Mouse (Mus musculus) cerebellum, postnatal 36 days (tissue): ENCODE results near the gene Usb1.
"Not testable (repeated sequence)": the region's sequence is repeated elsewhere in the genome, so short reads cannot be mapped to it uniquely, and the experiment has no call there.

Experiments used
- DNase-seq, 2 experiments: peaks; one replicate each; pipeline ENCODE4 v3.0.0; 2021 to 2022; ENCODE audit warnings: mixed read lengths in 2 of 2

Gene Usb1

DNA sequence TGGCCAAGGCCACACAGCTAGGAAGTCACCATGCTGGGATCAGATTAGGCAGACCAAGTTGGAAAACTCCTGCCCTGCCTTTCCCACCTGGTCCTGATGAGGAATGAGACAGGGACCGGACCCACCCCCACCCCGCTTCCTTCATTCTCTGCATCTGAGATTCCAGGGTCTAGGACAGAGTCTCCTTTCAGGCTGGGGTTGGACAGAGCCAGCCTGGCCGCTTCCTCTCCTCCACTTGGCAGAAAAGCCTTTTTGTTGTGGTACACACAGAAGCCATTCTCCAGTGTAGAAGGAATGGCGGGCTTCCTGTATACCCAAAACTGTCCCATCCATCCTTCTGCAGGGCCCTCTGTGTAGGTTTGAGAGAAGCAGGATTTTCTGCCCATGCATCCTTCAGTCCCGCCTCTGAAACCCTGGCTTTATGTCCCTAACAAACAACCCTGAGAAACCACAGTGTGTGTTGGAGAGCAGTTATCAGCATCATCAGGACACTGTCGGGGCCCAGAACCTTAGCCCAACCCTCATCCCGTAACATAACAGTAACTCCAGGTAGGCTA, 43.4 kb downstream of the Usb1 start:
- DNase-seq: no peak

DNA sequence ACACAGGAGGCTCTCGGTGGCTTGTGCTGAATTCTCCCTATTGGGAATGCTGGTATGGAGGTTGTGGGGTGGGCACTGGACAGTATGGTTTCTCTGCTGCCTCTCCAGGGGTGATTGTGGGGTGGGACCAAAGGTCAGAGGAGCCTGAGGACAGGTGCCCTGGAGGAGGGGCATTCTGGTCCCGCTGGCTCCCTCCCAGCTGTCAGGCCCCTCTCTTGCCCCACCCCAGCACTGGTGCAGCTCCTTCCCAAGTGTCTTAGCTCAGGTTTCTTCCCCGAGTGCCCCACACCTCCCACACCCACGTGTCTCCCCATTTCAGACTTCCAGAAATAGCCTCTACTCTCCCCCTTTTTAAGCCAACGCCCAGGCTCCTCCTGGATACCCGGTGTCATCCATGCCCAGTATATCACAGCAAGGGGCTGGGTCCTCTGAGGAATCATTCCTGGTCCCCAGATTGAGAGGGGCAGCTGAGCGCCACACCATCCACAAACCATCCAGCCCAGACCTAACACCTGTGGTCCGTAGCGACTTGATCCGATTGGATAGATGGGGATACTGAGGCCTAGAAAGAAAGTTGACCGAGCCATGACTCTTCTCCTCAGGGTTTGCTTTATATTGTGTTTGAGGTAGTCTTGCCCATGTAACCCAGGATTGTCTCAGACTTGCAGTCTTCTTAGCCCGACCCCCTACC, 44.4 kb downstream of the Usb1 start:
- DNase-seq: no peak

GRCm38 (mm10) chr8:95377101-95377500, 45.0 kb downstream of the Usb1 start:
- no peak for DNase-seq

DNA sequence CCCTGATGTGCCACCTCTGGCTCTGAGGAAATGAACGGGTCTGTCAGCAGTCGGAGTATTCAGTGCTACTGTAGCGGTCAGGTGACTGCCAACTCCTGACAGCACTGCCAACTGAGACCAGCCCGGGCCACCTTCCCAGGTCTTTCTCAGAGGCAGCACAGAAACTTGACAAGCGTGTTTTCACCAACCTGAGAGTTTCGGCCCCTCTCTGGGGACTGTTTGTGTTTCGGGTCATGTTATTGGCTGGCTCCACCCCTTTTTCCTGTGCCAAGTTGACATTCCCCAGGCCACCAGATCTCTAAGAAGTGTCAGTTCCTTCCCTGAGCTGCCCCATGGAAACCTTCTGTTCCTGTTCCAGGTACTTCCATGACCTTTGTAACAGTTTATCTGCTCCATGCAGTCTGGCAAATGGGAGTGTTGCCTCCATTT, 45.8 kb downstream of the Usb1 start:
- DNase-seq: no peak

GRCm38 (mm10) chr8:95378928-95379327, 46.8 kb downstream of the Usb1 start:
- DNase-seq: not testable (repeated sequence)

DNA sequence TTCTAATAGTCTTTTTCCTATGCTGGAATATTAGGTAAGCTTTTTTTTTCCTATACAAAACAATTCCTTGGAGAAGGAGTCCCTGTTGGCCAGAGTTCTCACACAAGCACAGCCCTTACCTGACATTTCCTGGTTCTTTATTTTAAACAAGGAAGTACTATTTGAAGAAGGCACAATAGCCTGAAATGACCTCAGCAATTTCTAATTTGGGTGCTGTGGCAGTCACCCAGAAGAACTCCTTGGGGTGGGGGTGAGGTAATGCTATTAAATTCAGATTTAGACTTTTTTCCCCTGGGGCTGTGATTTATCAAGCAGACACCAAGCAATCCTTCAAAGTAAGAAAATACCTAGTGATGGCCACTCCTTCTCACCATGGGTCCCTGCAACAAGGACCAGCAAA, 48.9 kb downstream of the Usb1 start:
- no peak for DNase-seq

DNA sequence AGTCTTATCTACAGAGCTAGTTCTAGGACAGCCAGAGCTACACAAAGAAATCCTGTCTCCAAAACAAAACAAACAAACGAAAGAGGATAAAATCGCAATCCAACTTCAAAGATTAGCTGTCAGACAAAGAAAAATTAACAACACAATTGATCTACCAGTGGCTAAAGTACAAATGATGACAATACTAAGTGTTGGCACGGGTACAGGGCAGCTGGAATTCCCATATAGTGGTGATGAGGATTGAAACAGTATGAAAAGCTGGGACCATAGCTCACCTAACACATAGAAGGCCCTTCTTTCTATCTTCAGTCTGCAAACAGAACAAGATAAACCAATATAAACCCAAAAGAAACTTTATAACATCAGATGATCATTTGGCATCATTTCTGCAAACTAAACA, 49.5 kb downstream of the Usb1 start:
- no peak for DNase-seq

GRCm38 (mm10) chr8:95384501-95384900, 52.4 kb downstream of the Usb1 start:
- no peak for DNase-seq

DNA sequence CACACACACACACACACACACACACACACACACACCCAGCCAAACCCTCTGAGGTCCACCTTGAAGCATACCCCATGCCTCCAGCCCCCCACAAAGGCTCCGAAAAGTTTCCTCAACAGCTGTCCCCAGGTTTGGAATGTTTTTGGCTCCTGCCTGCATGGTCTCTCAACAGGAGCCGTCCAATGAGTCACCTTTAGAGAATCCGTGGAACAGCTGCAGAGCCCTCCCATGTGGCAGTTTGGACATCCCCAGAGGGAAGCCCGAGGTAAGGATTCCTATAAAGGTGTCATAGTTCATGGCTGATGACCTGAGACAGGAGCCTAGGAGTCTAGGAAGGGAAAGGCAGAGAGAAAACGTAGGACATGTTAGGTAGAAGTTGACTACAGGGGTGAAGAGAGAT, 54.0 kb downstream of the Usb1 start:
- no peak for DNase-seq

DNA sequence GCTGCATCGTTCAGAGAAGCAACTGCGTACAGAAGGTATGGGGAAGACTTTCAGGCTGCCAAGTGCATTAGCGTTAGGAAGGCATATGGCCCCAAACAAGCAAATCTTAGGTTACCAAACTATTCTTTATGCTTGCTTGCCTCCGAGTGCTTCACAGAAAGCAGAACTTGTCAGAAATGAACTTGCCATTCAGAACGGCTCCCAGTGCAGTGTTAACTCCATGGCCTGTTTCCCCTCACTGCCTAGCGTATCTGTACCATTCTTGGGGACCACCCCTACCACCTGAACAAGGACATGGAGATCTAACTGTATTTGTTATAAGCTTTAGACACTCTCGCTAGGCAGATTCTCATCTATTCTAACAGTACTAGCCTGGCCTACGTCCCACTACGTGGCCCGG, 55.1 kb downstream of the Usb1 start:
- DNase-seq: no peak

DNA sequence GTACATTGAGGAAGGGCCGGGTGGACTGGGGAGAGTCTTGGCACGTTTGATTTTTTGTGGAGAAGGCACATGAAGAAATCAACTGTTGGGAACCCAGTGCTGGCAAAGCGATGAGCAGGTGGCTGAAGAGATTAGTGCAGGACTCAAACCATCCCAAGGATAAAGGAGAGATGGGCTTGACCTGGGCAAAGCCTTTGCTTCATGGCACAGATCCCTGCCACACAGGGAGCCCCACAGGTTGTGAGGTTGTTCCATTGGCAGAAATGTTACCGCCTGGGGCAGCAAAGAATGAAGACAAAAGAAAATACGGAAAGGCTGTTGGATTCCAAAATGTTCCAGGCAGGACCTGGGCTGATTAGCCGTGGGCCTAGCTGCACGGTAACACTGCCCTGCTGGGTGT, 55.9 kb downstream of the Usb1 start:
- DNase-seq: no peak

DNA sequence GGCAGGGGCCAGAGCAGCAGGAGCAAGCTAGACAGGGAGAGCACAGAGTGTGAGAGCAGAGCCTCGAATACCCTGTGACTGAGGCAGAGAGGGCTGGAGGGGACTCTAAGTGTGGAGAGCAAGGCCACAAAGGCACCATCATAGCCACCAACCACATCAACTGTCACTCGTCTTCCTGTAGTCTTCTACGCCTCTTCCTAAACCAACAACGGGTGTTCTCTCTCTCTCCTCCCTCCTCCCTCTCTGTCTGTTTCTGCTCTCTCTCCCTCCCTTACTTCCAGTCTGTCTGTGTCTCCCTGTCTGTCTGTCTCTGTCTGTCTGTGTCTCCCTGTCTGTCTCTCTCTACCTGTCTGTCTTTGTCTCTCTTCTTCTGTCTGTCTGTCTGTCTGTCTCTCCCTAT, 58.2 kb downstream of the Usb1 start:
- no peak for DNase-seq

DNA sequence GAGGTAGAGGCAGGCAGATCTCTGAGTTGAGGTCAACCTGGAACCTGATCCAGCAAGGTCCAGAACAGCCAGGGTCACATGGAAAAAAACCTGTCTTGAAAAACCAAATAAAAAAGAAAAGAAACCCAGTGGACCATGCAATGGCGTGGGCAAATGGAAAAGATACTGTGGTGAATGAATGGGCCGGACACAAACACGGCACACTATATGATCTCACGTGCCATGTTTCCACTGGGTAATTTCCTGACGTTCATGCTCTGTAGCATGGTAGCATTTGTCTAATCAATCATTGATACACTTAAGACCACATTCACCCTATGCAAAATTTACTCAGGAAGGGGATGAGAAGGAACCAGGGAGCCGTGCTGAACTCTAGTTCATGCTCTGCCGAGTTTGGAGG, 59.0 kb downstream of the Usb1 start:
- DNase-seq: no peak

GRCm38 (mm10) chr8:95392604-95393003, 60.5 kb downstream of the Usb1 start:
- DNase-seq: no peak

- no peak for DNase-seq
These were observed 63.3 kb downstream of the Usb1 start for GRCm38 (mm10) chr8:95395186-95395918.

- no peak for DNase-seq
These were observed 64.7 kb downstream of the Usb1 start for GRCm38 (mm10) chr8:95396752-95397151.
